Mouse (Mus musculus): ENCODE data around the gene Gm5624.
"Not testable (repeated sequence)": the region's sequence is repeated elsewhere in the genome, so short reads cannot be mapped to it uniquely, and the experiment has no call there.

The Gm5624 gene

GRCm38 (mm10) chr14:44627737-44628136 is at the start of gene Gm5624:
Gene Gm5624, minus strand, starts transcription at chr14:44627938.
- H3K27me3 ChIP-seq (ENCODE audit: control insufficient read depth, insufficient read depth, low read length, poor library complexity, severe bottlenecking); DNase-seq (ENCODE audit: low read depth, low spot score): not testable (repeated sequence)

GRCm38 (mm10) chr14:44591765-44592164 is 36.0 kb downstream of the Gm5624 start:
- H3K36me3 ChIP-seq (ENCODE audit: control insufficient read depth, insufficient read depth, low read length, poor library complexity, severe bottlenecking); H3K27me3 ChIP-seq (ENCODE audit: control insufficient read depth, insufficient read depth, low read length, poor library complexity, severe bottlenecking); DNase-seq (ENCODE audit: low read depth, low spot score): not testable (repeated sequence)

More at GRCm38 (mm10) chr14:44627737-44628136, at the start of gene Gm5624:
- H3K36me3 ChIP-seq (ENCODE audit: control insufficient read depth, insufficient read depth, low read length, poor library complexity, severe bottlenecking) = not testable (repeated sequence)

GRCm38 (mm10) chr14:44582853-44583252 is 44.9 kb downstream of the Gm5624 start, which contains the start of gene Gm8247:
Gene Gm8247, plus strand, starts transcription at chr14:44583153.
- not testable (repeated sequence) for H3K27me3 ChIP-seq (ENCODE audit: control insufficient read depth, insufficient read depth, low read length, poor library complexity, severe bottlenecking); DNase-seq (ENCODE audit: low read depth, low spot score); H3K36me3 ChIP-seq (ENCODE audit: control insufficient read depth, insufficient read depth, low read length, poor library complexity, severe bottlenecking)

- not testable (repeated sequence) for H3K36me3 ChIP-seq (ENCODE audit: control insufficient read depth, insufficient read depth, low read length, poor library complexity, severe bottlenecking); DNase-seq (ENCODE audit: low read depth, low spot score)
Measured at GRCm38 (mm10) chr14:44547961-44548360, 79.8 kb downstream of the Gm5624 start.

GRCm38 (mm10) chr14:44517976-44518375 is 109.8 kb downstream of the Gm5624 start, which contains the start of gene Gm17093:
Gene Gm17093, plus strand, starts transcription at chr14:44518276.
- H3K36me3 ChIP-seq (ENCODE audit: control insufficient read depth, insufficient read depth, low read length, poor library complexity, severe bottlenecking); DNase-seq (ENCODE audit: low read depth, low spot score): not testable (repeated sequence)

More at GRCm38 (mm10) chr14:44547961-44548360, 79.8 kb downstream of the Gm5624 start:
- not testable (repeated sequence) for H3K27me3 ChIP-seq (ENCODE audit: control insufficient read depth, insufficient read depth, low read length, poor library complexity, severe bottlenecking)

More at GRCm38 (mm10) chr14:44517976-44518375, 109.8 kb downstream of the Gm5624 start, which contains the start of gene Gm17093:
- H3K27me3 ChIP-seq (ENCODE audit: control insufficient read depth, insufficient read depth, low read length, poor library complexity, severe bottlenecking) = not testable (repeated sequence)
